8 mouse cellular contexts compared by ENCODE assay signal in the genomic region with DNA sequence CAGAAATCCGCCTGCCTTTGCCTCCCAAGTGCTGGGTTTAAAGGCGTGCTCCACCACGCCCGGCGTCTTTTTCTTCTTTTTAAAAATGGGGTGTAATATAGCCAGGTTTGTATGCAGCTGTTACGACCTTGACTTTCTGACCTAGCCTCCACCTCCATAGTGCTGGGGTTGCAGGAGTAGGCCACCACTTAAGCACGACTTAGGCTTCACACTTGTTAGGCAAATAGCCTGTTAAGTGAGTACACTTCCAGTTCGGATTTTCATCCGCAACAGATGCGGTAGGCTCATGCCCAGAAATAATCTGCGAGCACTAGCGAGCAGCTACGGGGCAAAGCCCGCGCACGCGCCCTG. TPM values are rescaled to one million over a fixed set of nuclear protein-coding genes. Genes with fewer than 3 reads are reported as not detected.
DNase-seq lines count a peak whose midpoint lies in the region; ATAC-seq and TF ChIP-seq lines count a peak whose summit lies in the region.

No protein-coding gene starts in this region.

- no peaks in the 10 kb centered on the region; the same call in 1 of the 2 replicates for H3K4me1 ChIP-seq in cortical plate, adult 2 months (ENCODE audit: control insufficient read depth, insufficient read depth, low read length)
- H3K4me1 ChIP-seq in hindbrain, embryonic 16.5 days (ENCODE audit: control insufficient read depth, insufficient read depth, low read depth, low read length): peaks cover 17% of the 10 kb centered on the region
- H3K4me1 ChIP-seq in midbrain, embryonic 16.5 days (ENCODE audit: control insufficient read depth, insufficient read depth, low read length): peaks cover 30% of the 10 kb centered on the region

- peak overlapping the region; percentile 95 for H3K27ac ChIP-seq in layer of hippocampus, adult 2 months
- H3K27ac ChIP-seq in cortical plate, adult 2 months (ENCODE audit: insufficient read depth, low read length): no peak overlapping the region
- H3K27ac ChIP-seq in hindbrain, embryonic 16.5 days (ENCODE audit: low read depth, low read length): peak overlapping the region; percentile 97
- H3K27ac ChIP-seq in midbrain, embryonic 16.5 days (ENCODE audit: low read length): peak overlapping the region; percentile 96

- no peak for ATAC-seq in hindbrain, embryonic 16.5 days
- ATAC-seq in midbrain, embryonic 16.5 days: no peak

- peak overlapping the region; percentile 95 for H3K9ac ChIP-seq in hindbrain, embryonic 16.5 days (ENCODE audit: low read depth, low read length)
- peak overlapping the region; percentile 98 for H3K9ac ChIP-seq in midbrain, embryonic 16.5 days (ENCODE audit: low read depth, low read length)

- no peak for TF ChIP-seq CTCF in layer of hippocampus, adult 2 months (conservative IDR thresholded peaks at IDR 0.05)
- TF ChIP-seq CTCF in cortical plate, adult 2 months (IDR thresholded peaks at IDR 0.05; ENCODE audit: extremely low read depth, insufficient read depth, low read length): no peak

- peaks cover 20% of the 10 kb centered on the region for H3K36me3 ChIP-seq in hindbrain, embryonic 16.5 days (ENCODE audit: control insufficient read depth, insufficient read depth, low read length)
- peaks cover 17% of the 10 kb centered on the region for H3K36me3 ChIP-seq in midbrain, embryonic 16.5 days (ENCODE audit: control insufficient read depth, insufficient read depth, low read length)

- H3K27me3 ChIP-seq in hindbrain, embryonic 16.5 days (replicated peaks; ENCODE audit: control insufficient read depth, insufficient read depth, low read length): no peaks in the 10 kb centered on the region
- H3K27me3 ChIP-seq in midbrain, embryonic 16.5 days (ENCODE audit: control insufficient read depth, insufficient read depth, low read depth, low read length): no peaks in the 10 kb centered on the region

- TF ChIP-seq POLR2A in cortical plate, adult 2 months (IDR thresholded peaks at IDR 0.05; ENCODE audit: extremely low read depth, insufficient read depth, low read length): no peak

- no peaks in the 10 kb centered on the region for H3K9me3 ChIP-seq in hindbrain, embryonic 16.5 days (ENCODE audit: control insufficient read depth, low read length)
- H3K9me3 ChIP-seq in midbrain, embryonic 16.5 days (replicated peaks; ENCODE audit: control insufficient read depth, low read length, poor library complexity, severe bottlenecking): no peaks in the 10 kb centered on the region

- peak overlapping the region; percentile 78 for H3K4me2 ChIP-seq in hindbrain, embryonic 16.5 days (ENCODE audit: low read length)
- peak overlapping the region; percentile 79 for H3K4me2 ChIP-seq in midbrain, embryonic 16.5 days (ENCODE audit: low read length)

- H3K4me3 ChIP-seq in layer of hippocampus, adult 2 months: peak overlapping the region; percentile 80
- H3K4me3 ChIP-seq in cortical plate, adult 2 months (ENCODE audit: insufficient read depth, low read length): peak overlapping the region; percentile 98
- H3K4me3 ChIP-seq in hindbrain, embryonic 16.5 days (ENCODE audit: low read length): peak overlapping the region; percentile 98
- H3K4me3 ChIP-seq in midbrain, embryonic 16.5 days (ENCODE audit: low read depth, low read length): peak overlapping the region; percentile 99

- no peak for DNase-seq in layer of hippocampus, adult 2 months (ENCODE audit: low spot score in 2 of 2)
- no peak for DNase-seq in layer of hippocampus, adult 8-10 months (ENCODE audit: low spot score in 2 of 2)
- DNase-seq in gastrocnemius, postnatal 25 days: no peak
- DNase-seq in urinary bladder, postnatal 14 days (ENCODE audit: low spot score): no peak
- no peak for DNase-seq in urinary bladder, postnatal 36 days (ENCODE audit: low spot score in 2 of 2)

- WGBS in hindbrain, embryonic 16.5 days: under 1% methylated on average over 17 of the region's 17 CpGs
- under 1% methylated on average over 17 of the region's 17 CpGs for WGBS in midbrain, embryonic 16.5 days

RNA-seq across cellular contexts. Expression of gene Mrpl40, which starts 0.6 kb away (rescaled TPM):
- total RNA-seq in layer of hippocampus, adult 2 months (2021): 10 to 100 TPM; 28.3 to 31.7 TPM
- 10 to 100 TPM; 27.4 to 35.0 (median 32.2) TPM for total RNA-seq in layer of hippocampus, adult 8-10 months (2022)
- 24.7 and 26.6 TPM in 2 replicates for polyA plus RNA-seq in cortical plate, adult 2 months (2012; rRNA removed)
- polyA plus RNA-seq in hindbrain, embryonic 16.5 days (2015; fragmentation: Nextera tagmentation; extraction: Ambion mirVana): 75.2 and 79.1 TPM in 2 replicates
- 64.6 and 65.8 TPM in 2 replicates for polyA plus RNA-seq in midbrain, embryonic 16.5 days (2015; fragmentation: Nextera tagmentation; extraction: Ambion mirVana)
- total RNA-seq in gastrocnemius, postnatal 25 days (2021): 10 to 100 TPM; 42.8 to 45.5 TPM

RNA-seq across cellular contexts. Expression of gene Hira, which starts 0.8 kb away (rescaled TPM):
- total RNA-seq in layer of hippocampus, adult 2 months (2021): 10 to 100 TPM; 83.9 to 86.4 TPM
- 10 to 100 TPM; 75.3 to 92.0 (median 79.3) TPM for total RNA-seq in layer of hippocampus, adult 8-10 months (2022)
- 73.1 and 73.5 TPM in 2 replicates for polyA plus RNA-seq in cortical plate, adult 2 months (2012; rRNA removed)
- polyA plus RNA-seq in hindbrain, embryonic 16.5 days (2015; fragmentation: Nextera tagmentation; extraction: Ambion mirVana): 13.4 and 13.5 TPM in 2 replicates
- polyA plus RNA-seq in midbrain, embryonic 16.5 days (2015; fragmentation: Nextera tagmentation; extraction: Ambion mirVana): 18.5 and 20.5 TPM in 2 replicates
- 10 to 100 TPM; 19.0 to 20.2 TPM for total RNA-seq in gastrocnemius, postnatal 25 days (2021)

RNA-seq across cellular contexts. Expression of gene Gm28539, which starts 39.7 kb away (rescaled TPM):
- 10 to 100 TPM in 1 of 2 experiments, 1 to 10 TPM in 1; 1.4 to 10.7 TPM for total RNA-seq in layer of hippocampus, adult 2 months (2021)
- total RNA-seq in layer of hippocampus, adult 8-10 months (2022): 10 to 100 TPM in 1 of 4 experiments, 1 to 10 TPM in 3; 4.6 to 11.1 (median 8.2) TPM
- polyA plus RNA-seq in cortical plate, adult 2 months (2012; rRNA removed): 0.45 TPM in 1 of 2 replicates, not detected in the other
- polyA plus RNA-seq in hindbrain, embryonic 16.5 days (2015; fragmentation: Nextera tagmentation; extraction: Ambion mirVana): not detected in 2 replicates
- polyA plus RNA-seq in midbrain, embryonic 16.5 days (2015; fragmentation: Nextera tagmentation; extraction: Ambion mirVana): not detected in 2 replicates
- 1 to 10 TPM; 1.3 to 2.3 TPM for total RNA-seq in gastrocnemius, postnatal 25 days (2021)

RNA-seq across cellular contexts. Expression of gene 2510002D24Rik, which starts 39.7 kb away (rescaled TPM):
- total RNA-seq in layer of hippocampus, adult 2 months (2021): 10 to 100 TPM; 27.5 to 30.9 TPM
- total RNA-seq in layer of hippocampus, adult 8-10 months (2022): 10 to 100 TPM; 18.3 to 31.0 (median 26.7) TPM
- 52.8 and 53.3 TPM in 2 replicates for polyA plus RNA-seq in cortical plate, adult 2 months (2012; rRNA removed)
- polyA plus RNA-seq in hindbrain, embryonic 16.5 days (2015; fragmentation: Nextera tagmentation; extraction: Ambion mirVana): 46.0 and 49.1 TPM in 2 replicates
- 45.8 and 50.3 TPM in 2 replicates for polyA plus RNA-seq in midbrain, embryonic 16.5 days (2015; fragmentation: Nextera tagmentation; extraction: Ambion mirVana)
- total RNA-seq in gastrocnemius, postnatal 25 days (2021): 10 to 100 TPM; 17.3 to 17.8 TPM
